Mouse (Mus musculus): ENCODE results near the gene Cav1. TPM values are rescaled to one million over a fixed set of nuclear protein-coding genes. Genes with fewer than 3 reads are reported as not detected.

The Cav1 gene
- not detected for total RNA-seq (2023)

DNA sequence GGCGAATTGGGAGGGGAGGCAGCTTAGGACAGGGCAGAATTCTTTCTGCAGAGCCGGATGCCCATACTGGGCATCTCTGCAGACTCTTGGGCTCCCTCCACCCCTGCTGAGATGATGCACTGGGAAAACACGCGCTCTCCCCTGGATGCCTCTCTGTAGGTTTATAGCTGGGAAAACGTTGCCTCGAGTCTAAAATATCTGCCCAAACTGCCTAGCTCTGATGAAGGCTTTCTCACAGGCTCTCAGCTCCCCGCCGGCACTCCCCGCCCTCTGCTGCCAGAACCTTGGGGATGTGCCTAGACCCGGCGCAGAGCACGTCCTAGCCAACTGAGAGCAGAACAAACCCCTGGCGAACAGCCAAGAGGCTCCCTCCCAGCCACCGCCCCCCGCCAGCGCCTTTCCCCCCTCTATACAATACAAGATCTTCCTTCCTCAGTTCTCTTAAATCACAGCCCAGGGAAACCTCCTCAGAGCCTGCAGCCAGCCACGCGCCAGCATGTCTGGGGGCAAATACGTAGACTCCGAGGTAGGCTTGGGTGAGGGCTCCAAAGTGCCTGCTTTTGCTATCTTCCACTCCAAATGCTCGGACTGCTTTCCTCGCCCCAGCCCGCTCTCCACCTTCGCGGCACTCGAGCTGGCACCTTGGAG lies at the start of gene Cav1:
TSS of gene Cav1 (plus strand) at position 382 of the 648 bp plus-strand sequence.

DNA sequence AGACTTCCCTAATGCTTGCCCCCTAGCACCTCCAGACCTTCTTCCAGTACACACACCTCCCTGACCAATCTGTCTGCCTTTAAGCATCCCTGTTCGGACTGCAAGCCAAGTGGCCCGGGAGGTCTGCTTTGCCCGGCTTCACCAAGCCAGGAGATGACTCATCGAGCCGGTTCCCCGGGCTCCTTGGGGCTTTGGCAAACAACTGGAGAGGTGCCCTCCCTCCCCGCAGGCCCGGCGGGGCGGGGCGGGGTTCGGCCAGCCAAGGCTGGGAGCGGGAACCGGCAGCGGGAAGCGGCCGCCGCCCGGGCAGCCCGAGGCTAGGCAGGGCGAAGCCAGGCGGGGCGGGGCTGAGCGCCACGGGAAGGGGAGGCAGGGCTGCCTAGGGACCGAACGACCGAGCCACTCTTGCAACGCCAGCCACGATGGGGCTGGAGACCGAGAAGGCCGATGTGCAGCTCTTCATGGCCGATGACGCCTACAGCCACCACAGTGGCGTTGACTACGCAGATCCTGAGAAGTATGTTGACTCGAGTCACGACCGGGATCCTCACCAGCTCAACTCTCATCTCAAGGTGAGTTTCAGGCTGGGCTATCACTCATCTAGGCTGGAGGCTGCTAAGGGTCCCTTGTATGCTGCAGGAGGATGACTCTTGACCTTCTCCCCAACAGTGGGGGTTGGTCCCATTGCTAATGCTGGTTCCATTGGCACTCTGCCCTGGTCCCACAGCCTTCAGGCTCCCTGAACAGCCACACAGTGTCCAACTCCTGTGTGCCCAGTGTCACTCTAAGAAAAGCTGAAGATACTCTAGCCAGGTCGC lies 25.0 kb upstream of the Cav1 start, which contains the start of gene Cav2:
TSS of gene Cav2 (plus strand) at position 247 of the 818 bp plus-strand sequence.

Other genes starting within 250 kb of the Cav1 start
- 10 to 100 TPM; 48.9 to 60.2 TPM for gene Tes, start 241.2 kb upstream of the Cav1 start, total RNA-seq (2023)
- gene Cav2, start 25.1 kb upstream of the Cav1 start, total RNA-seq (2023): 1 to 10 TPM; 1.0 to 1.8 TPM
- not detected for gene Met, start 157.5 kb downstream of the Cav1 start, total RNA-seq (2023)

All from B cell, adult 67 days (primary cell).